Mouse (Mus musculus): Measurements from ENCODE around the gene Krt23. TPM values are rescaled to one million over a fixed set of nuclear protein-coding genes. Genes with fewer than 3 reads are reported as not detected.

Krt23 gene
- not detected for total RNA-seq (2021)
- long read RNA-seq, experiment 1 = 0 reads
- long read RNA-seq, experiment 2 = 0 reads

DNA sequence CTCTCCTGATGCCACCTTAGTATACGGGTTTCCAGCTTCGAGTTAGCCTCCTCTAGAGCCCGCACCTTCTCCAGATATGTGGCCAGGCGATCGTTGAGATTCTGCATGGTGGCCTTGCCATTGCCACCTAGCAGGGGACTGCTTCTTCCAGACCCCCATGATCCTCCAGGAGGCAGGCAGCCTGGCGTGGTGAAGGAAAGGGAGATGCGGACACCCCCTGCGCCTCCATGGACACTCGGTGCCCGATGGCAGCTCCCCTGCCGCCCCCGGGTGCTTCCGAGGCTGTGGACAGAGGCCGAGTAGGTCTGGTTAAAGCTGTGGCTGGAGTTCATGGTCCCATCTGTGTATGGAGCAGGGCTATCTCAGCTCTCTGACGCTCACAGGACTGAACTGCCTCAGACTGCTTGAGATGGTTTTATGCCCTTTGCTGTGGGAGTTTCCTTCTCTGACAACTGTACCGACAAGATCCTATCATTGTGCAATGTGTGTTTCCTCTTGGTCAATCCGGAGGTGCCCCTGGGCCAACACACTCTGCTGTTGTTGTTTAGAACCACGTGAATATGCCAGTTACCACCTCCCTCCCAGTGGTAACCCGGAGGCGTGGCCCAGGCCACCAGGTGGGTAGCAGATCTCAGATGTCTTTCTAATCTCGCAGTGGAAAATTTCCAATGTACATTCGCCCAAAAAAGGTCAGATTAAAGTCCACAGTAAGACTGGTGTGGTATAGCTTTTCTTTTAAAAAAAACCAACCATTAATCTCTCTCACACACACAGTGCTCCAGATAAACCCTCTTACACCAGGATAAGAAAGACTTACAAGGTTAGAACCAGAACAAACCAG, at the start of gene Krt23:
Gene Krt23, minus strand, starts transcription at position 405 of the 841 bp plus-strand sequence.
- DNase-seq (ENCODE audit: low spot score in 2 of 2) = no peak

DNA sequence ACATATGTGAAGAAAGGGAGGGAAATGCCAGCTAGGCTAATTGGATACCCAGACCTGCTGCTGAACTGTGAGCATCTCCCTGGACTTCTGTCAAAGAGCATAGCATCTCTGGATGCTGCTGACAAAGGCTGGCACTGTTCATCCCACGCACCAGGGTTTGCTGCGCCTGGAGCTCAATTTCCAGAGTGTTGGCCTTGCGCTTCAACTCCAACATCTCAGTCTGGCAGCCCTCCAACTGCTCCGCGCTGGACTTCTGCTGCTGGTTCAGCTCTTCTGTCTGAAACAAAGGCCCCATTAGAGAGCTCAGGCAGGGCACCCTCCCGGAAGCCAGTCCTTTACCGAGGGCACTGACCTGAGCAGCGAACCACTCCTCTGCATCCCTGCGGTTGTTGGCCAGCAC, 46.8 kb upstream of the Krt23 start:
- peak; percentile 44 to 57 for DNase-seq (ENCODE audit: low spot score in 2 of 2)

DNA sequence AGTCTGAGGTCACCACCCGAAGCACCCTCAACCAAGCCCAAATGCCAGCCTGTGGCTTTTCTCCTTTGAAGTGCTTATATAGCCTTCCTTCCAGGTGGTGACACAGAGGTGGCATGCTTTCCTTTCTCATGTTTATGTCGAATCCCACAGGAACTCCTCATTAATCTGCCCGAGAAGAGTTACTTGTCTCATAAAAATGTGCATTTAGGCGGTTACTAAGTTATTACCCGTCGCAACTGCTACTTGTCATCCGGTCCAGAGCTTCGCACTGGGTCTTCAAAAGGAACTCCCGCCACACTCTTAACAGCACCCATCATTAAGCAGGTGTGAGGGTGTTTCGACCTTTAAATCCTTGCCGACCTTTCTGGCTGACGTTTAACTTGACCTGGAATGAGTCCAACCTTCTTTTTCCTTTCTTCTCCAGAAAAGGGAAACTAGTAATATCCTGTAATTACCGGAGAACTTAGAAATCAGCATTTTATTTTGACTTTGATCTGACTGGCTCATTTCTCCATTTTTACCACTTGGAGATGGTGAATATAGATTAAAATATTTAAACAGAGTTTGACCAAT, 28.4 kb upstream of the Krt23 start, which contains the start of gene Krt39:
Gene Krt39, minus strand, starts transcription at position 51 of the 573 bp plus-strand sequence.
- DNase-seq (ENCODE audit: low spot score in 2 of 2) = no peak

DNA sequence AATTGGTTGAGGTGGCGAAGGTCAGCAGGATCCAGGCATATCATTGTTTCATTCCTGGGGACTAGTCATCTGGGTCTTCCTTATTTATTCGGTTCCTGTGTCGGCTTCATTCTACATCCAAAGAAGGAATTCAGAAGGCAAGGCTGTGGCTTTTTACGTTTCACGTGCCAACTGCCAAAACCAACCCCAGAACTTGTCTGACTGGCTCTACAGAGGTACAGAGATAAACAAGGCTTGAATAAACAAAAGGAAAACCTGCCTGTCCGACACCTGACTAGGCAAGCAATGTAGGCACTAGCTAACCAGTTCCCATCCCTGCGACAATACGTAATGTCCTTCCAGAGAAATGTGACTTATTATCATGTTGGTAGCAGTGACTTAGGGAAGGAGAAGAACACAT, 21.2 kb upstream of the Krt23 start:
- no peak for DNase-seq (ENCODE audit: low spot score in 2 of 2)

DNA sequence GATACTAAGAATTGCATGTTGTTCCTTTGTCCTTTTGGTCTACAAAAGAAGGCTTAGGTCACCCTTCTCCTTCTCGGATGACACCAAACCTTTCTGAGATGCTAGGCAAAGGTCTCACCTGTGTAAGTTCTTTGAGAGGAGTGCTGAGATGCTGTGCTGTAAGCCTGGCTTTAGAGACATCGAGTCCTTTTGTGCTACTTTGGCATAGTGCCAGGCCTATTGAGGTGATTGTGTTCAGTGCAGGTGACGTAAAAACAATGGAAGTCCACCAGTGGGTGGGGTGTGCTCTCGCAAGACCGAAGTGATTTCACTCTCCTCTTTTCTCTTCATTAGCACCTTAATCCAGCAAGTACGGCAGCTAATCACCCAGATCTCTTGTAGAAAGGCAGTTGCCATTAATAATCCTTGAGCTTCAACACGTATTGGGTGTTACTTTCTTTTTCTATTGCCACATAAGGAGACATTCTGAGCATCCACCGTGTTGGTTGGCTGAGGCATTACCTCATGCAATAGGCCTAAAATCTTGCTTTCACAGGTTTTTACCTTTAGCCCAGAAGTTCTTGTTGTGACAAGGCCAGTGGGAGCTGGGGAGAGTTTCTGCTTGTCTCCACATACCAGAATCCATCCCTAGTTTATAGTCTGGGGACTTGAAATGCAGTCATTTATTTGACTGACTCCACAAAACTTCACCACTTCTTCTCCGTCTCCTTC, 7.3 kb upstream of the Krt23 start:
- no peak for DNase-seq (ENCODE audit: low spot score in 2 of 2)

DNA sequence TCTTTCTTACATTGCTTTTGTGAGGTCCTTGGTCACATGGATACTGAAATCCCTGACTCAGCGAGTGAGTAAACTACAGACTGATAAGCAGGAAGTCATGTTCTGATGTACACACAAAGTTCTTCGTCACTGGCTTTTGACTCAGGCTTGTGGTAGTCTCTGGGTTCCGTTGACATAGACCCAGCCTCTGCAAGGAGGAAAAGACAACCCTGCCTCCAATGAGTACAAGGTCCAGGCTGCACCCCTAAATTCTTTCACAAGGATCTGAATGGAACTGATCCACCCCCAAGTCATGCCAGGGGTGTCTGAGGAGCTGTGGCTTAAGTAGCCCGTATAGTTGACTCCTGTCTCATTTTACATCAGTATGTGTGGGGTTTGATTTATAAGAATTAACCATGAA, 3.5 kb upstream of the Krt23 start:
- DNase-seq (ENCODE audit: low spot score in 2 of 2) = no peak

DNA sequence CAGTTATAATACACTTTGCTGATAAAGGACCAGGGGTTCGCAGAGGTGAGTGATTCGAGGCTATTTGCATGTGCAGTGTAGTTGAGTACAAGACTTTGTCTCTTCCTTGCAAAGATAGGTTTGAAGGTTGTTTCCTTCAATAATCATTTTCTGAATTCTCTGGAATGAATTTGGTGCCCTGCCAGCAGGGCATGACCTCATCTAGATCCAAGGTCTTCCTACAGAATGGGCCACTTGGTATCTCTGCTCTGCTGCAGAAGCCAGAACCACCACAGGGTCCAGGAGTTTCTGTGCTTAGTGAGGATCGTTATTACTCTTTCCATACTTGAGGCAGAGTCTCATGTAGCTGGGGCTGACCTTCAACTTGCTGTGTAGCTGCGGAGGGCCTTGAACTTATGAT, 1.8 kb upstream of the Krt23 start:
- DNase-seq (ENCODE audit: low spot score in 2 of 2) = no peak

DNA sequence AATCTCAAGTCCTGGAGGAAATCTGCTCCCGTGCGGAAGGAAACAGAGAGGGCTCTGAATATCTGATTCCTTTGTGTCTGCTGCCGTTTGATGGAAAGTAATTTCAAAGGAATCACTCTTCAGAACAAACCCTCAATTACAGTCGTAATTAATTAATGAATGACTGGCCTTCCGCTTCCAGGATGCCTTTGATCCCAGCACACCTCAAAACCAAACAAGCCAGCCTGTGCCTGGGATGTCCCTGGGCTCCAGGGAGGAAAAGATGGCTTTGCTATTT, 575 bp upstream of the Krt23 start:
- DNase-seq (ENCODE audit: low spot score in 2 of 2) = no peak

DNA sequence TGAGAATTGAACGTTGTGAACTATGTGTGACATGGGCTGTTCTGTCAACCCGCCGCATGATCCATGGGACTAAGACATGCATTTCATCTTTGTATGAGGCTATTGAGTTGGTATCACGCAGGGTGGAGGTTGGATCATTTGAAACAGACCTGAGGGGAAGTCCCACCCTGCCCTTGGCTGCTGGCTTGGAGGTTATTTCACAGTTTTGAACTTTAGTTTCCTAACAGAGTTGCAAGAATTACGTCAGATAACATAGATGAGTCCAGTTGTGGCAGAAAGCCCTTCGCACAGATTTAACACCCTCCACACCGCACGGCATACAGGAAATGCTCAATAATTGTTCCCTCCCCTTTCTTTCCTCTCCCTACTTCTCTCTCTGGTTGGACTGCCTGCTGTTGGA, 1.9 kb downstream of the Krt23 start:
- DNase-seq (ENCODE audit: low spot score in 2 of 2) = no peak

DNA sequence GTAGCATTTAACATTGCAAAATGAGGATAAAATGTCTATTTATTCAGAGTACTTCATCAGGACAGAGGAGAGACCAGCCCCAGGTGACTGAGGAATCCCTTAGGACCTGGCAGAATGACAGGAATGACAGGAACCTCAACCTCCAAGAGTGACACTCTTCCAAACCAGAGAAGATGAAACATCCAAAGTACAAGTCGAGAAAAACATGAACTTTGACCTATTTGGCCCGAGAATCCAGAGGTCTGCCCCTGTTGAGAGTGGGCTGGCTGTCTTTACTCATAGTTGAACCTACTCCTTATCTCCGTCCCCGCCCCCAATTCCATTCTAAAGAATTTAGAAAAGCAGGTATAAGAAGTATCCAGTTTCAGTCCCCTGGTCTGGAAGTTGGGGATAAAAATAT, 2.3 kb downstream of the Krt23 start:
- DNase-seq (ENCODE audit: low spot score in 2 of 2) = no peak

DNA sequence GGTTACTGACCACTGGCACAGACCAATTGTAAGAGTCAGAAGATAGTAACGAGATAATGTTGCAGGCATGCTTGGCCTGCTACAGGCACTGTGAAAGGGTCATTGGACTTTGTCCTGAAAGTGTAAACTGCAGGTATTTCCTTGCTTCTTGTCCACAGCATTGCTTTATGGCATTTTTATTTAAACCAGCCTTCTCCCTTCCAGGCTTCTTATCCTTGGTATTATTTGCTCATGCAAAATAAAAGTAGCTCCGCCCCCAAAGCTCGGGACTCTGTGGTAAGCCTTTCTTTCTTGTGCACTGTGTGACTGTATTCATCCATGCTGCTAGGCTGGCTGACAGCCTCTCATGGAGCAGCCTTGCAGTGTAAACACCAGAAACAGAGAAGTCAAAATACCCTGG, 3.7 kb downstream of the Krt23 start:
- DNase-seq (ENCODE audit: low spot score in 2 of 2) = no peak

DNA sequence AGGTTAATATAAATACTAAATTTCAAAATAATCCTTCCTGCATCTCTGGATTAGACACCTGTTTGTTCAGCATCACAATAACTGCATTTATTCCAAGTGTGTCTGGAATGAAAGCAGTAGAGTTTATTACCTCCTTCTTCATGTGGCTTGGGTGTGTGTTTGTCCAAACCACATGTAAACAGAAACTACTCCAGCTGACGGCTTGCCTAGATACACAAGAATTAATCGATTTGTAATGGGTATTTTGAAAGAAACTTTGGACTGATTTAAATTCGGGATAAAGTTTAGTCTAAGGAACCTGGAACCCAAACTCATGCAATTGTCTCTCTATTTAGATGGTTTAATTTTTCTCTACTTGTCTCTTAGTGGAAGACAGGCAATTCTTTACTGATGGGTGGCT, 18.0 kb downstream of the Krt23 start:
- no peak for DNase-seq (ENCODE audit: low spot score in 2 of 2)

DNA sequence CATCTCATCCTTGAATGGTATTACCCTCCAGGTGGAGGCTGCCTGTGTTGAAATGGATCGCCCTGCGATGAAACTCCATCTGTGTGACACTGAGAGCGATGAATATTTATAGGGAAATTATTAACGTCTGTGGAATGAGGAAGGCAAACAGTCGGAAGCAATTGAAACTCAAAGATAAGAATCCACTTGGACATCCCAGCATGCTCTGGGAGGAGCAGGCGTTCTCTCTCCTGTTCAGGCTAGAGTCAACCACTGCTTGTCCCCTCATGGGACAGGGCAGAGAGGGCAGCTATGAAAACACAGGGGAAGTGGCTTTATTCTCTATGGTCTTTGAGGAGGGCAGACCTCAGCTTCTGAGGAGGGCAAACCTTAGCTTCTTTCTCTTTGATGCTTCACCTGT, 19.5 kb downstream of the Krt23 start:
- no peak for DNase-seq (ENCODE audit: low spot score in 2 of 2)

DNA sequence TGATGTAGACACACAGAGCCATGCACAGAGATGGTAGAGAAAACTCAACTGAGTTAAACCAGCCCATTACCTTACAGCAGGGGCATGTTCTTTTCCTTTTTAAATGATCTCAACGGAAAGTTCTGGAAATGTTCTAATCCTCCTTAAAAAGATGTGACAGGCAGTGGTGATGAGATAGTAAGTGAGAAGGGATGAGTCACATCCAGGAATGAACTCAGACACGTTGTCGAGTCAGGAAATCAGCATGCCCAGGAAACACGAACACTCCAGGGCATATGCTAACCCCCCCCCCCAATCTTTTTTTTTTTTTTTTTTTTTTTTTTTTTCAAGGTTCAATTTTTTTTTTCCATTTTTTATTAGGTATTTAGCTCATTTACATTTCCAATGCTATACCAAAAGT, 20.5 kb downstream of the Krt23 start:
- no peak for DNase-seq (ENCODE audit: low spot score in 2 of 2)

DNA sequence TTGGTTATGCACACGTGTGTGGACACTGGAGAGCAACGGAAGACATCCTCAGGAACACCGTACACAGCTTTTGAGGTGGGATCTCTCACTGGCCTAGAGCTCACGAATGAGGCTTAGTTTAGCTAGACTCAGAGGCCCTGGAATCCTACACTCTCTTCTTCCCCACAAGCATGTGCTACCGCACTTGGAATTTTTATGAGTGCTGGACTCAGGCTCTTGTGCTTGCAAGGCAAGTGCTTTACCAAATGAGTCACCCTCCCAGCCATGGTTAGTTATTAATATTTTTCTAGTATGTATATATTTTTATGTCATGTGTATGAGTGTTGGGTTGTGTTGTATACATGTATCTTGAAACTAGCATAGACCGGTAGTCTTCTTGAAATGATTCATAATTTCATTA, 21.0 kb downstream of the Krt23 start:
- DNase-seq (ENCODE audit: low spot score in 2 of 2) = no peak

DNA sequence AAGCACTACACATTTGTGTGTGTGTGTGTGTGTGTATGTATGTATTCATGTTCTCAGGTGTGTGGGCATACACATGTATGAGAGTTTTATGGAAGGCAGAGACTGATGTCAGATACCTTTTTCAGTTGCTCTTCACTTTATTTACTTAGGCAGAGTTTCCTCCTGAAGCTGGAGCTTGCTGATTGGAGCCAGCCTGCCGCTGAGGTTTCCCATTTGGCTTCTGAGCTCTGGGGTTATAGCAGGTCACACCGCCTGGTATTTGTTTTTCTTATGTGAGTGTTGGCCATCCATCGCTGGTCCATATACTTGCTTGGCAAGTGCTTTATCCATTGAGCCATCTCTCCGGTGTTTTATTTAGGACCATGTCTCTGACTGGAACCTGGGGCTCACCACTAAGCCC, 23.7 kb downstream of the Krt23 start:
- DNase-seq (ENCODE audit: low spot score in 2 of 2) = no peak

DNA sequence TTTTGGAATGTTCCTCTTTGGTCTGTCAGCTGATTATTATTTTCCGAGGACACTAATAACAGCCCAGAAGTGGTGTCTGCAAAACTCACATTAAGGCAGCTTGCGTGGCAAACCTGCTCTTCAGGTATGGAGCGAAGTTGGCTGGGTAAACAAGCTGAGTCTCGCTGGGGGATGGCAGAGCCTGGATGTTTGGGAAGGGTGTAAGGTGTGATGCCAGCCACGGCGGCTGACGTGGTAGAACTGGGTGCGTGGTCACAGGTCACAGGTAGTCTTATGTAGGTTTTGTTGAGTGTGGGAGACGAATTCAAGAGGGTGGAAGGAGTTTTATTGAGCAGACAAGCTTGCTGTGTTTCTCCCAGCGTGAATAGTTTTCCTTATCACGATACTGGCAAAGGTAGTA, 24.4 kb downstream of the Krt23 start:
- DNase-seq (ENCODE audit: low spot score in 2 of 2) = no peak

DNA sequence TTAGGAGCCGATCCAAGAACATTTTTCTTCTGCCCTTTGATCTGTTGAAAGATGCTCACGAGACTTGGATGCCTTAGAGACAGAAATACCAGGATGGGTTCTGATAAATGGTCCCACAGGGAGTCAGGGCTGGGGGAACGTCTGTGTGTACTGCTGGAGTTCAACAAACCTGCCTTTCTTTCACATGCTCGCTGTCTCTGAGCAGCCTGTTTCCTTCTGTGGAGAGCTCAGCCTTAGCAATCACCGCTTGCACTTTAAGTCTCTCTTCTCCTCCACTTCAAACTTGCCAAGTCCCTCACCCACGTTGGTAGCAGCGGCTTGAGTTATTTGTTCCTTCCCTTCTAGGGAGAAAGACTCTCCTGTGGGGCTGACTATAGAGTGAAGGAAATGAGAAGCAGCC, 26.6 kb downstream of the Krt23 start:
- peak; percentile 29 to 48 for DNase-seq (ENCODE audit: low spot score in 2 of 2)

DNA sequence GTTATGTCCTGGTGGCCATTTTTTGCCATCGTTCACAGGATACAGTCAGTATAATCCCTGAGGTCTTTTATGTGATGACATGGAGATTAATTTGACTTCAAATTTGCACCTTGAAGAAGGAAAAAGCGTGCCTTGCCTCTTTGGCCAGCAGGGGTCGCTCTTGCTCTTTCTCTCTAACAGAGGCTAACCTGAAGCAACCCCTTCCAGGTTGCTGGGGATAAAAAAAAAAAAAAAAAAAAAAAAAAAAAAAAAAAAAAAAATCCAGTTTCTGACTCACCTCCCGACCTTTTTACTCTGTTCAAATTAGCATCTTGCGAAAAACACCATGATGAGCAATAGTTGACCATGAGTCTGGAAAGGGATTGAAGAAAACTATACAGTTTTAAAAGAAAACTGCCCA, 28.1 kb downstream of the Krt23 start:
- peak; percentile 84 to 92 for DNase-seq (ENCODE audit: low spot score in 2 of 2)

DNA sequence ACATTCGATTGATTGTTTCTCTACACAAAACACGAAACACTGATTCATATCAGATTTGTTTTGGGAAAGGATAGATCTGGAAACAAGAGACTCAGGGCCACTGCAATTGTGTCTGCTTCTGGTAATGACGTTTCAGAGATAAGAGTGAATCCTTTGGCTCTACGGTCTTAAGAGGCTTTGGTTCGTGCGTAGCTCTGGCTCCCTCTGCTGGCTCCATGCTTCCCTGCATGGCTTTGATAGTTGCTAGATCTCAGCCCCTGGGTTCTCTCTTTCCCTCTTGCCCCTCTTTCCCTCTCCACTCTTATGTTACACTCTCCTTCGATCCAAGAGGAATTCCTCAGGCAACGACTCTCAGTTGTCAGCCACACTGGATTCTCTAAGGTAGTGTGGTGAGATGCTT, 29.8 kb downstream of the Krt23 start:
- DNase-seq (ENCODE audit: low spot score in 2 of 2) = peak; percentile 76 to 84

DNA sequence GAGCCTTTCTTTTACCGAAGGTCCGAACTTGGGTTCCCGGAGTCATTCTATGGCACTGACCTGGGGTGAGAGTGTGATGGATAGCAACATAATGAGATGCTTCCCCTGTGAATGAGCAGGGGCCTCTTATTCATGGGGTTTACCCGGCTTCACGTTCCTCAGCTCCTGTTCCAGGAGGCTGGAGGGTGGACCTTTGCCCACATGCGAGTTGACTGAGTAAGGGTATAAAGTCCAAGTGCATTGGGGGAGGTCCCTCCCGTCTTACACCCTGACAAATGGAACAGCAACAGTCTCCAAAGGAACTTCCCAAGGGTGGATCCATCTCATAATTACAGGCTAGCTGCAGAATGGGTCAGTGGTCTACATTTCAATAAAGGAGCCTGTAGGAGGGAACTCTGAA, 31.2 kb downstream of the Krt23 start:
- no peak for DNase-seq (ENCODE audit: low spot score in 2 of 2)

DNA sequence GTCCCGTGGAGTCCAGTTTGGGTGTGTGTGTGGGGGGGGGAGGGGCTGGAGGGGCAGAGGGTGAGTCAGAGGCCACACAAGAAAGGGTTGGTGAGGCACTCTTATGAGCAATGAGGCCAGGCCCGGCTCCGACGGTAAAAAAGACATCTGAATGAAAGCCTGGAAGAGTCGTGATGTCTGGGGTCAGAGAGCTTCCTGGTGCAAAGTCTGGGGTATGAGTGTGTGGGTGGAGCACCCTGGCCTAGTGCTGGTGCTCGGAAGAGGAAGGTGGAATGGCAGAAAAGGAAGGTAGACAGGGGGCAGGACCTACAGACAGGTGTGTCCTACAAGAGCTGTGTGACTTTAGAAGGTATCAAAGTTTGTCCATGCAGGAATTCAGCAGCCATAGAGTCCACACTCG, 34.0 kb downstream of the Krt23 start:
- DNase-seq (ENCODE audit: low spot score in 2 of 2) = no peak

DNA sequence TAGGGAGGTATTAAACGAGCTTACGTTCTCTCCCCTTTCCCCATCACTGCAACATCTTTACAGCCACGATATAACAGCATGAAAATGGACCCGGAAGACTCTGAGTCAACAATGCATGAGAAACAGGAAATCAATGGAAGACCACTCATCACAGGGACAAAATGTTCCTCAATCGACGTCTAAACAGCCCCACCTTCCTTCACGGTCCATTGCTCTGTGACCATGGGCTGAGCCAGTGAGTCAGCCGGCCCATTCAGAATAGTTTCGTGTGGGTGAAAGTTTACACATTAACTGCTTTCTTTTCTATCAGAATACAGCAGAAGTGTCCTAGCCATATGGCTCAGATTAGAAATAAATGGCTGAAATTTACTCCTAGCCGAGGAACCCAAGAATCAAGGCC, 38.2 kb downstream of the Krt23 start:
- DNase-seq (ENCODE audit: low spot score in 2 of 2) = no peak
